Mouse (Mus musculus) ovary, postnatal 14 days (tissue): ENCODE results near the gene Slit3.

Source experiments
- DNase-seq: peaks from one replicate; pipeline ENCODE4 v3.0.0; 2022; ENCODE audit warnings: low spot score

Slit3 gene

GRCm38 (mm10) chr11:35305910-35306309, 184.9 kb downstream of the Slit3 start:
- DNase-seq = no peak

GRCm38 (mm10) chr11:35306922-35307321, 185.9 kb downstream of the Slit3 start:
- no peak for DNase-seq

GRCm38 (mm10) chr11:35307992-35308391, 187.0 kb downstream of the Slit3 start:
- DNase-seq = no peak

- no peak for DNase-seq
Observed at GRCm38 (mm10) chr11:35315449-35316028, 194.5 kb downstream of the Slit3 start.

- no peak for DNase-seq
Observed at GRCm38 (mm10) chr11:35317221-35317620, 196.2 kb downstream of the Slit3 start.

- no peak for DNase-seq
Observed at GRCm38 (mm10) chr11:35317775-35318432, 196.9 kb downstream of the Slit3 start.

GRCm38 (mm10) chr11:35318433-35319020, 197.5 kb downstream of the Slit3 start:
- no peak for DNase-seq

GRCm38 (mm10) chr11:35320518-35320917, 199.5 kb downstream of the Slit3 start:
- no peak for DNase-seq

- no peak for DNase-seq
Observed at GRCm38 (mm10) chr11:35324397-35324796, 203.4 kb downstream of the Slit3 start.

- no peak for DNase-seq
Observed at GRCm38 (mm10) chr11:35325131-35325995, 204.3 kb downstream of the Slit3 start.

- DNase-seq = no peak
Observed at GRCm38 (mm10) chr11:35326346-35326745, 205.3 kb downstream of the Slit3 start.

- no peak for DNase-seq
Observed at GRCm38 (mm10) chr11:35327899-35328298, 206.9 kb downstream of the Slit3 start.

- DNase-seq = no peak
Observed at GRCm38 (mm10) chr11:35331476-35331875, 210.5 kb downstream of the Slit3 start.

GRCm38 (mm10) chr11:35336558-35336957, 215.5 kb downstream of the Slit3 start:
- DNase-seq = no peak

- no peak for DNase-seq
Observed at GRCm38 (mm10) chr11:35337493-35337892, 216.5 kb downstream of the Slit3 start.

- DNase-seq = no peak
Observed at GRCm38 (mm10) chr11:35337927-35338819, 217.1 kb downstream of the Slit3 start.

GRCm38 (mm10) chr11:35340752-35341151, 219.7 kb downstream of the Slit3 start:
- no peak for DNase-seq

- no peak for DNase-seq
Observed at GRCm38 (mm10) chr11:35342486-35342885, 221.5 kb downstream of the Slit3 start.

GRCm38 (mm10) chr11:35345696-35346480, 224.9 kb downstream of the Slit3 start:
- no peak for DNase-seq

GRCm38 (mm10) chr11:35348099-35348498, 227.1 kb downstream of the Slit3 start:
- DNase-seq = no peak

GRCm38 (mm10) chr11:35350968-35351367, 229.9 kb downstream of the Slit3 start:
- DNase-seq = no peak
